Mouse (Mus musculus) myocyte (in vitro differentiated cells): ENCODE measurements around the gene Dnph1.

Experiments
- CEBPB ChIP-seq: IDR thresholded peaks from 2 replicates; pipeline ENCODE4 v1.6.1; 2011; ENCODE audit warnings: mild to moderate bottlenecking, moderate library complexity; ENCODE audit not compliant: poor library complexity, insufficient read depth, severe bottlenecking
- E2F4 ChIP-seq: IDR thresholded peaks from one replicate; pipeline ENCODE4 v1.6.1; 2011; ENCODE audit warnings: mild to moderate bottlenecking, control low read depth, moderate library complexity; ENCODE audit not compliant: insufficient read depth
- MAX ChIP-seq: IDR thresholded peaks from one replicate; pipeline ENCODE4 v1.6.1; 2011; ENCODE audit warnings: low read depth, mild to moderate bottlenecking, control low read depth
- MYOD1 ChIP-seq, 3 experiments: IDR thresholded peaks; one replicate each; pipeline ENCODE4 v1.6.1; 2011; ENCODE audit warnings: control low read depth in 2 of 3, low read depth in 2 of 3, mild to moderate bottlenecking in 2 of 3, moderate library complexity in 1 of 3; ENCODE audit not compliant: insufficient read length in 2 of 3, control insufficient read depth in 1 of 3
- MYOG ChIP-seq, 3 experiments: IDR thresholded peaks; one replicate each; pipeline ENCODE4 v1.6.1; 2011; ENCODE audit warnings: control low read depth in 2 of 3, low read depth in 2 of 3, mild to moderate bottlenecking in 2 of 3; ENCODE audit not compliant: insufficient read length in 2 of 3, control insufficient read depth in 1 of 3, insufficient read depth in 1 of 3
- POLR2A ChIP-seq: IDR thresholded peaks from one replicate; pipeline ENCODE4 v1.6.1; 2011; ENCODE audit warnings: low read depth, mild to moderate bottlenecking, control low read depth, moderate library complexity; ENCODE audit not compliant: insufficient read length
- POLR2AphosphoS2 ChIP-seq: IDR thresholded peaks from one replicate; pipeline ENCODE4 v1.6.1; 2011; ENCODE audit warnings: low read depth, control low read depth; ENCODE audit not compliant: insufficient read length
- REST ChIP-seq: IDR thresholded peaks from one replicate; pipeline ENCODE4 v1.6.1; 2011; ENCODE audit warnings: mild to moderate bottlenecking, control low read depth, moderate library complexity; ENCODE audit not compliant: insufficient read depth, insufficient read length
- SRF ChIP-seq: IDR thresholded peaks from one replicate; pipeline ENCODE4 v1.6.1; 2011; ENCODE audit warnings: low read depth; ENCODE audit not compliant: control insufficient read depth, insufficient read length
- TCF12 ChIP-seq: IDR thresholded peaks from one replicate; pipeline ENCODE4 v1.6.1; 2011; ENCODE audit warnings: mild to moderate bottlenecking, control low read depth; ENCODE audit not compliant: poor library complexity, insufficient read depth, severe bottlenecking
- TCF3 ChIP-seq: IDR thresholded peaks from one replicate; pipeline ENCODE4 v1.6.1; 2011; ENCODE audit warnings: low read depth, control low read depth; ENCODE audit not compliant: insufficient read length
- USF1 ChIP-seq: IDR thresholded peaks from one replicate; pipeline ENCODE4 v1.6.1; 2011; ENCODE audit warnings: low read depth, mild to moderate bottlenecking, control low read depth, moderate library complexity

DNA sequence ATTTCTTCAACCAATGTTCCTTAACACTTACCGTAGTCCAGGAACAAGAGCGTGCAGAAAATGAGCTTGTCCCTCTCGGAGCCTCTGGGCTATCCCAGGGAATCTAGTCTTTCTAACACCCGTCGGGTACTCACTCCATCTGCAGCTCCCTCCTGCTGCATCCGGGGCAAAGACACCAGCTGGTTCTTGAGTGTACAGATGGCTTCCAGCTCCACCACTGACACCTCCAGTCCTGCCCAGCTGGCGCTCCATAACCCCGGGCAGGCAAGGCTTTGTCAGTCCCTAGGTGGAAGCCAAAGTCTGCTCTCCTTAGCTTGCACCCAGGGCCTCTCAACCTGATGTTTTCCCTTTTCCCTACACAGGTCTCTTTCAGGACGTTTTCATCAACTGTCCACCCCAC lies 28.7 kb upstream of the Dnph1 start:
- no peak for TF ChIP-seq POLR2AphosphoS2
- TF ChIP-seq POLR2A = no peak
- no peak for TF ChIP-seq SRF
- TF ChIP-seq TCF12 = no peak
- TF ChIP-seq MYOD1 (IDR thresholded peaks at IDR 0.05; ENCODE audit: control insufficient read depth in 1 of 3, insufficient read length in 2 of 3, low read depth in 2 of 3) = no peak
- TF ChIP-seq MAX = no peak
- no peak for TF ChIP-seq CEBPB
- no peak for TF ChIP-seq E2F4
- no peak for TF ChIP-seq MYOG (IDR thresholded peaks at IDR 0.05; ENCODE audit: control insufficient read depth in 1 of 3, insufficient read depth in 1 of 3, insufficient read length in 2 of 3, low read depth in 2 of 3)
- TF ChIP-seq REST = no peak
- TF ChIP-seq USF1 = no peak
- TF ChIP-seq TCF3 = no peak
